Mouse (Mus musculus) testis, adult 2 months (tissue): Measurements from ENCODE around the gene Oscp1. TPM values are rescaled to one million over a fixed set of nuclear protein-coding genes. Genes with fewer than 3 reads are reported as not detected.

ENCODE experiments used
- H3K27ac ChIP-seq: fragments of 200-500 bp; 2 replicates; pipeline ENCODE4 v1.5.1; 2012; ENCODE audit warnings: low read depth, low read length; ENCODE audit not compliant: control insufficient read depth, insufficient read depth
- H3K27me3 ChIP-seq: fragments of 200-500 bp; 2 replicates; pipeline ENCODE4 v1.6.1; 2012; ENCODE audit warnings: mild to moderate bottlenecking, low read length, moderate library complexity; ENCODE audit not compliant: control insufficient read depth, insufficient read depth
- H3K36me3 ChIP-seq: fragments of 200-500 bp; 2 replicates; pipeline ENCODE4 v1.6.1; 2012; ENCODE audit warnings: mild to moderate bottlenecking, low read length; ENCODE audit not compliant: control insufficient read depth, insufficient read depth
- H3K4me1 ChIP-seq: fragments of 200-500 bp; 2 replicates; pipeline ENCODE4 v1.6.1; 2012; ENCODE audit warnings: low read length; ENCODE audit not compliant: control insufficient read depth, insufficient read depth
- H3K4me3 ChIP-seq: fragments of 200-500 bp; 2 replicates; pipeline ENCODE4 v1.5.1; 2012; ENCODE audit warnings: low read depth, mild to moderate bottlenecking, low read length, moderate library complexity, mixed read lengths; ENCODE audit not compliant: control insufficient read depth
- CTCF ChIP-seq: fragments of 200-500 bp; IDR thresholded peaks from 2 replicates; pipeline ENCODE4 v1.5.1; 2012; ENCODE audit warnings: low read depth, mild to moderate bottlenecking, inconsistent platforms, low read length, moderate library complexity; ENCODE audit not compliant: control insufficient read depth, insufficient read depth, insufficient replicate concordance
- POLR2A ChIP-seq: fragments of 200-500 bp; IDR thresholded peaks from 2 replicates; pipeline ENCODE4 v1.6.1; 2012; ENCODE audit warnings: low read depth, mild to moderate bottlenecking, inconsistent platforms, low read length, moderate library complexity; ENCODE audit not compliant: control insufficient read depth
- polyA plus RNA-seq: library from polyadenylated mRNA; depleted of rRNA; stranded (reverse); fragments of >200 nt; gene quantifications from 2 replicates; pipeline ENCODE4 v1.2.3, GENCODE M21; 2012; rRNA removed

Gene Oscp1
- 166 and 189 TPM in 2 replicates for polyA plus RNA-seq

DNA sequence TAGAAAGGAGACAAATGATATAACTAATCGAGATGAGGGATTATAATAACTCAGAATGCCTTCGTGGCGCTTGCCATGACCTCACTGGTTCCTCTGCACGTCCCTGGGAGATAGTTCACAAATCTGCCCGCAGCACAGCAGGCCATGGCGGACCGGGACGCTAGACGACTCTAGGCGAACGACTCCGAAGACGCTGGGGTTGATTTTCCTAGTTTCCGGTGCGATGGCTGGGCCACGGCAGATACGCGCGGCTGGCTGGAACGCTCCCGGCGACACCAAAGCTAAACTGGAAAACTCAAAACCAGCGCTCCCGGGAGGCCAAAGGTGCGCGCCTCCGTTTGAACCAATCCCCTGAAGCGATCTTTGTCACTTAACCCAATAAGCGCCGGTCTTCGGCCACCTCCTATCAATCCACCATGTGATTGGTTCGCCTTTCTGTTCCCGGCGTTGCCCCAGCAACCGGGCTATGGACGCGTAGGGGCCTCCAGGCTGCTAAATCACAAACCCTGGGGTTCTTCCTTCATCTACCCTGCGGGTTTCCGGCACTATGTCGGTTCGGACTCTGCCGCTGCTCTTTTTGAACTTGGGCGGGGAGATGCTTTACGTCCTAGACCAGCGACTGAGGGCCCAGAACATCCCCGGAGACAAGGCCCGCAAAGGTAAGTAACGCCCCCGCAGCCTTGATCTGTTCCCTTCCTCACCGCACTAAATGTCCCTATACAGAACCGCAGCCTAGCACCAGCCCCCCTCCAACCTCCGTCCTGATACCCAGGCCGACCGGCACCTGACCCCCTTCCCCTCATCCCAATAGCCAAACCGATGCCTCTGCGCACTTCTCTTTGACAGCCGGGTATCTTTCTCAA lies at the start of gene Oscp1:
Gene Oscp1, plus strand, starts transcription at position 432 of the 863 bp plus-strand sequence.
- peak; percentile 47; the same call in 1 of the 2 replicates for TF ChIP-seq POLR2A
- no peak for TF ChIP-seq CTCF
- Histone ChIP-seq H3K27ac (peak within 1 kb of the TSS; percentile 87), H3K36me3 (peaks cover 2% of the 10 kb centered on the region; the same call in 1 of the 2 replicates), H3K27me3 (no peaks in the 10 kb centered on the region), H3K4me1 (peaks cover 3% of the 10 kb centered on the region; the same call in 1 of the 2 replicates), H3K4me3 (peak within 1 kb of the TSS; percentile 99)

DNA sequence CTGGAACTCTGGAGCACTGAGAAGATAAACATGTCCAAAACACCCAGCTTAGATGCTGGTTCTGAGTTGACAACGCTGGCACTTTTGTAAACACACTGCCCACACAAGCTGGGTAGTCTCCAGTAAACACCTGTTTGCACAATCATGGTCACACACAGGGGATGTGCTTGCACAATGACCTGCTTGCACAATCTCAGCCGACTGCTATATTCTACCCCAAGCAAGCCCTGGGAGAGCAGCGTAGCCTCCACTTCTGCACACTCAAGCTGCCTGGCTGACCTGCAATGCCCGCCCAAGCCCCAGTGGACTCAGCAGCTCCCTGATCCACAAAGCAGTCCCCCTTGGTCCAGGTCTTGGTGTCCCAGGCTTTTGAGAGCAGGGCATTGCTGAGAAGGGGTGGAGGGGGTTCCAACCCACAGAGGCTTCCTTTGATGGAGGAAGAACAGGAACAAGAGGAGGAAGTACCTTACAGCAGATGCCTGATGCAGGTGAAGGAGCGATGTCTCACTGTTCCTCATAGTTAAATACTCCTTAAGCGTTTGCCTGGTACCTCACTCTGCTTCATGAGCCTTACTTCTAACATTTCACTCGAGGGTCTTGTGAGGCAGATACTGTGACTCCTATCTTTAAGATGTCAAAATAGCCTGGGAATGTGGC lies 40.6 kb upstream of the Oscp1 start:
- H3K4me1 ChIP-seq, result no peaks in the 10 kb centered on the region
- no peak for TF ChIP-seq POLR2A
- TF ChIP-seq CTCF, result no peak
- no peak overlapping the region for H3K4me3 ChIP-seq
- H3K27ac ChIP-seq, result no peak overlapping the region
- no peaks in the 10 kb centered on the region for H3K36me3 ChIP-seq
- no peaks in the 10 kb centered on the region for H3K27me3 ChIP-seq

DNA sequence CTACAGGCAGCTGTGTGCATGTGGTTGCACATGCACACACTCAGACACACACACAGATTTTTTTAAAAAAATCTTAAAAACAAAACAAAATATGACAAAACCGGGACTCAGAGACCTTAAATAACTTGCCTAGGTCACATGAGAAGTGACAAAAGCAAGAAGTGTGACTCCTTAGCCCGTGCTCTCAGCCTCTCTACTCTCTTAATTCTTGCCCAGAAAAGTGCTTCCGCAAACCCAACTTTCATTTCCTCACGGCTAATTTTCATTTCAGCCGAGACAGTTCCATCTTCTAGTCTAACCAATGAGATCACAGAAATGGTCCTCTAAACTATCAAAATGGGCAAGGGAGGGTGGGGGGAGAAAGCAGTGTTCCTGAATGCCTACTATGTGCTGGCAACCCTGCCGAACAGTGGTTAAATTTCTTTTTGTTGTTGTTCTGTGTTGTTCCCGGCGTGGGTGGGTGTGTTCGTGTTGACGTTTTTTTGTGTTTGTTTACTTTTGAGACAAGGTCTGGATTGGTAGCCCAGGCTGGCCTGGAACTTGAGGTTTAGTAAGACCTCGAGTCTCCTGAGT lies 39.3 kb upstream of the Oscp1 start:
- Histone ChIP-seq H3K4me3 (no peak overlapping the region), H3K36me3 (no peaks in the 10 kb centered on the region), H3K27ac (no peak overlapping the region), H3K27me3 (no peaks in the 10 kb centered on the region), H3K4me1 (no peaks in the 10 kb centered on the region)
- TF ChIP-seq CTCF (no peak), POLR2A (no peak)

DNA sequence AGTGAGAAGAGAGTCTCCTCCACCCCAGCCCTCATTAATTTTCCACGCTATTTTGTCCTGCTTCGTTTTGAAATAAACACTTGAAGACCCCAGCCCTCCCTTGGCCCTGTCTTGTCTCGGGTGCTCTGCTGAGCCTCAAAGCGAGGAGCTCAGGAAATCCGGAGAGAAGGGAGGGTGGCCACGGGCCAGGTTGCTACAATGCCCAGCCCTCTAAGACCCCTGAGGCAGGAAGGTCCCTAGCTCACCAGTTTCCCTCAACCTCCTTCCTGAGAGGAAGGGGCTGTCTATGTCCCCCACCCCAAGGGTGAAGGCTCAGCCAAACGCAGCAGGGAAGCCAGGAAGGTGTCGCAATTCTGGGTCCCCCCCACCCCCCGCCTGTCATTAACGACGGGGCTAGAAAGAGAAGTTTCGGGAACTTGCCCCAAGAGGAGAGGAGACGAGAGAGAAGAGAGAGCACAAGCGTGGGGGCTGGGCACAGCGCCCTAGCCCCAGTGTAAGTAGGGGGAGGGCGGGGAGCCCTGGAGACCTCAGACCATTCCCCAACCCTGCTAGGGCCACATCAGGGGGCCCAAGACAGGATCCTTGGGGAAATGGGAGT lies 34.0 kb upstream of the Oscp1 start, which contains the start of gene Csf3r:
Gene Csf3r, plus strand, starts transcription at position 248 of the 598 bp plus-strand sequence.
- peaks cover 6% of the 10 kb centered on the region for H3K4me1 ChIP-seq

DNA sequence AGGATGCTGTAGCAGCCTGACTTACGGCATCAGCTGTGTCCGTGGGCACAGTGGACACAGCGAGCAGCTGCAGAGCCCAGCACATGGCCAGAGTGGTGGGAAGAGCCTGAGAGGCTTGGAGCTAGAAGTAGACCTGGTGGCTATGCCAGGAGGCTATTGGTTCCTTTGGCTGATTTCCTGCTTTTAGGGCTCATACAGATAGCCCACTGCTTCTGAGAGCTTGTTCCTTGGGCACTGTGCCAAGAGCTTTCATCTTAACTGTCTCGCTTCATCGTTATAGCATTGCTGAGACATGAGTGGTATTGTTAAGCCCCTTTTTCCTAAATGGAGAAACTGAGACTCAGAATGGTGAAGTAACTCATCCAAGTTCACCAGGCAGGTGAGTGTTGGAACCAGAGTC lies 32.6 kb upstream of the Oscp1 start:
- H3K27me3 ChIP-seq, result no peaks in the 10 kb centered on the region
- no peak overlapping the region for H3K27ac ChIP-seq
- H3K36me3 ChIP-seq, result no peaks in the 10 kb centered on the region
- no peak for TF ChIP-seq CTCF
- no peak for TF ChIP-seq POLR2A
- peaks cover 6% of the 10 kb centered on the region for H3K4me1 ChIP-seq
- no peak overlapping the region for H3K4me3 ChIP-seq

More for the DNA sequence above, 34.0 kb upstream of the Oscp1 start, which contains the start of gene Csf3r:
- Histone ChIP-seq H3K27me3 (no peaks in the 10 kb centered on the region), H3K4me3 (no peak within 1 kb of the TSS), H3K27ac (no peak within 1 kb of the TSS), H3K36me3 (no peaks in the 10 kb centered on the region)
- no peak for TF ChIP-seq POLR2A
- TF ChIP-seq CTCF, result no peak

DNA sequence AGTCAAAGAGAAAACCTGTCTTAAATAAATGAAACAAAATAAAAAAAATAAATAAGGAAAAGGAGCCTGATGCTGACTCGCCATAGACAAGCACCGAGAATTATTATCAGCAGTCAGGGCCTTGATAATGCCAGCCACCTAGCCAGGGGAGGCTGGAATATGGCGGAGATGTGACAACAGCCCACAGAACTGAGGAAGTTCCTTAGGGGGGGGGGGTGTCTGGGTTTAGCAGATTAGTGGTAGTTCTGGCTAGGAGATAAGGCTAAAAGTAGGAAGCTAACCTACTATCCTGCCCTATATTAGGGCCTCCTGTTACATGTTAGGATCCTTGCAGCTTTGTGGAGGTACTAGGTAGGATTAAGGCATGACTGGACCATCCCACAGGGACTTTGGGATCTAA lies 30.4 kb upstream of the Oscp1 start:
- no peaks in the 10 kb centered on the region for H3K27me3 ChIP-seq
- TF ChIP-seq CTCF, result no peak
- TF ChIP-seq POLR2A, result no peak
- H3K36me3 ChIP-seq, result no peaks in the 10 kb centered on the region
- H3K27ac ChIP-seq, result no peak overlapping the region
- no peak overlapping the region for H3K4me3 ChIP-seq
- peaks cover 6% of the 10 kb centered on the region for H3K4me1 ChIP-seq
